8 mouse cellular contexts compared by ENCODE assay signal in the genomic region with DNA sequence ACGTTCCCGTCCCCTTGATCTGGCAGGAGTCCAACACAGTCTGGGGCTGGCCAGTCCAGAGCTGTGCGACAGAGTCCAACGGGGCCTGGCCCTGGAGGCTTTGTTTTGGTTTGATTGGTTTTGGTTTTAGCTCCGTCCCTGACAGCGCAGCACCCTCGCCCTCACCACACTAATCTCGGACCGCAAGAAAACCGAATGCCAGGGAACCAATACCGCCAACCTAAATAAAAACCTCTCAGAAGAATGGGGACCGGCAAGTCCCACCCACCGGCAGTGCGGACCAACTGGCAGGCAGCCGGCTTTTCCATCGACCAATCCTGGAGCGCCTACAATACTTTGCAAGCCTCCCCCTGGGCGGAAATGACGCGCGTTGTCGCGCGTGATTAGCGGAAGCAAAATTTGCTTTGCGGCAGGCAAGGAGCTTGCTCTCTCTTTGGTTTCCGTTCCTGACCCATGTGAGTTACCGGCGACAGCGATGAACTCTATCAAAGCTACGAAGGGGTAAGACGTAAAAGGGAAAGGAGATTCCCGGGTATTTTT. TPM values are rescaled to one million over a fixed set of nuclear protein-coding genes. Genes with fewer than 3 reads are reported as not detected.
DNase-seq lines count a peak whose midpoint lies in the region; ATAC-seq lines count a peak whose summit lies in the region.

Gene Utp14a (plus strand): TSS at position 395 of the 540 bp plus-strand sequence.

- H3K36me3 ChIP-seq in hindbrain, embryonic 15.5 days = no peaks in the 10 kb centered on the region

- H3K27me3 ChIP-seq in hindbrain, embryonic 15.5 days = no peaks in the 10 kb centered on the region

- peak within 1 kb of the TSS; percentile 75 for H3K27ac ChIP-seq in hindbrain, embryonic 15.5 days (replicated peaks)

- peaks cover 11% of the 10 kb centered on the region; the same call in 1 of the 2 replicates for H3K4me1 ChIP-seq in hindbrain, embryonic 15.5 days (replicated peaks)

- peak within 1 kb of the TSS; percentile 43 for H3K9ac ChIP-seq in hindbrain, embryonic 15.5 days

- no peaks in the 10 kb centered on the region for H3K9me3 ChIP-seq in hindbrain, embryonic 15.5 days

- H3K4me2 ChIP-seq in hindbrain, embryonic 15.5 days = peak within 1 kb of the TSS; percentile 65

- DNase-seq in T-cell, adult 2 months (ENCODE audit: low spot score) = peak; percentile 95
- DNase-seq in cerebellum, postnatal 36 days = peak; percentile 95 to 96
- peak; percentile 95 to 96 for DNase-seq in frontal cortex, postnatal 36 days (ENCODE audit: low spot score in 2 of 2)
- DNase-seq in left cerebral cortex, adult 11 months (ENCODE audit: low spot score) = peak; percentile 89
- DNase-seq in lung, postnatal 4 days = peak; percentile 96
- peak; percentile 85 for DNase-seq in retina, postnatal 7 days (ENCODE audit: low read depth, low spot score)
- peak; percentile 82 for DNase-seq in urinary bladder, adult 2 months (ENCODE audit: low spot score)

- ATAC-seq in hindbrain, embryonic 15.5 days (ENCODE audit: low FRiP score, low read depth) = peak; percentile 99

- 11% methylated on average over 33 of the region's 33 CpGs for WGBS in hindbrain, embryonic 15.5 days

- peak within 1 kb of the TSS; percentile 50 for H3K4me3 ChIP-seq in hindbrain, embryonic 15.5 days

RNA-seq across cellular contexts. Expression of gene Utp14a, which starts in this region (rescaled TPM):
- polyA plus RNA-seq in hindbrain, embryonic 15.5 days (2015; fragmentation: Nextera tagmentation; extraction: Ambion mirVana) = 13.5 and 14.2 TPM in 2 replicates
- 18.2 and 18.9 TPM in 2 replicates for polyA plus RNA-seq in urinary bladder, adult 2 months (2012; rRNA removed)

Comparison
In these comparisons a context has a peak if more than half of its experiments do, and no peak if none do; other contexts are left out.
1. Peak in every context shown above with its lines: DNase-seq, ATAC-seq, H3K4me3 ChIP-seq and H3K27ac ChIP-seq.